Mouse (Mus musculus) G1E (cell line): ENCODE measurements around the gene Evl. TPM values are rescaled to one million over a fixed set of nuclear protein-coding genes. Genes with fewer than 3 reads are reported as not detected.
A peak's percentile ranks its signal among the peaks of the same experiment; 100 is the strongest.

ENCODE experiments used
- ATAC-seq: 2 replicates; pipeline ENCODE4 v1.8.0; 2016; ENCODE audit warnings: mild to moderate bottlenecking; ENCODE audit not compliant: insufficient number of reproducible peaks, poor library complexity, low FRiP score, severe bottlenecking; ENCODE audit errors: extremely low read depth
- DNase-seq: peaks from one replicate; pipeline ENCODE4 v3.0.0; 2012; ENCODE audit warnings: low spot score
- H3K27me3 ChIP-seq: 2 replicates; pipeline ENCODE4 v1.6.1; 2012; ENCODE audit warnings: mild to moderate bottlenecking, low read length, inconsistent platforms; ENCODE audit not compliant: insufficient read depth
- H3K36me3 ChIP-seq: replicated peaks from 2 replicates; pipeline ENCODE3; 2012; ENCODE audit warnings: mild to moderate bottlenecking, inconsistent platforms
- H3K4me1 ChIP-seq: 2 replicates; pipeline ENCODE4 v1.6.1; 2012; ENCODE audit warnings: low read depth, low read length, inconsistent platforms, mixed read lengths; ENCODE audit not compliant: insufficient read depth
- H3K4me3 ChIP-seq: 2 replicates; pipeline ENCODE4 v1.5.1; 2012; ENCODE audit warnings: low read depth, mild to moderate bottlenecking, inconsistent platforms, low read length, moderate library complexity, mixed read lengths
- H3K9me3 ChIP-seq: replicated peaks from 2 replicates; pipeline ENCODE4 v1.6.1; 2012; ENCODE audit warnings: inconsistent platforms
- CTCF ChIP-seq: IDR thresholded peaks from 2 replicates; pipeline ENCODE4 v1.5.1; 2012; ENCODE audit warnings: low read depth, low read length, inconsistent platforms, mixed read lengths
- GATA1 ChIP-seq: IDR thresholded peaks from 2 replicates; pipeline ENCODE4 v1.6.1; 2012; ENCODE audit warnings: borderline replicate concordance, low read length, inconsistent platforms, mixed read lengths
- GATA2 ChIP-seq: IDR thresholded peaks from 2 replicates; pipeline ENCODE4 v1.6.1; 2012; ENCODE audit warnings: low read depth, low read length, inconsistent platforms, borderline replicate concordance
- POLR2AphosphoS5 ChIP-seq: IDR thresholded peaks from 2 replicates; pipeline ENCODE4 v1.6.1; 2012; ENCODE audit warnings: low read depth, low read length, inconsistent platforms; ENCODE audit not compliant: insufficient replicate concordance
- TAL1 ChIP-seq: conservative IDR thresholded peaks from 2 replicates; pipeline ENCODE4 v1.6.1; 2012; ENCODE audit warnings: low read depth, low read length, inconsistent platforms, mixed read lengths
- polyA plus RNA-seq: library from polyadenylated mRNA; stranded (reverse); fragments of >175 nt; gene quantifications from 2 replicates; pipeline ENCODE4 v1.2.3, GENCODE M21; 2012
- total RNA-seq, 2 experiments: library from RNA; stranded (forward) in 1 of 2; stranded (reverse) in 1 of 2; fragments of 200-1000 nt in 1 of 2; fragments of >200 nt in 1 of 2; fragmentation: Nextera tagmentation in 1 of 2; gene quantifications; 2 replicates each; pipeline ENCODE4 v1.2.3; 2014 to 2017

Gene Evl
- total and polyA plus RNA-seq, 3 experiments, result not detected

GRCm38 (mm10) chr12:108519374-108519773, 35.1 kb upstream of the Evl start:
- peaks cover 68% of the 10 kb centered on the region for H3K9me3 ChIP-seq
- H3K27me3 ChIP-seq, result no peaks in the 10 kb centered on the region; the same call in 1 of the 2 replicates
- H3K4me1 ChIP-seq, result no peaks in the 10 kb centered on the region
- H3K4me3 ChIP-seq, result no peak overlapping the region
- H3K36me3 ChIP-seq, result no peaks in the 10 kb centered on the region
- DNase-seq, result no peak
- ATAC-seq, result no peak
- no peak for TF ChIP-seq POLR2AphosphoS5
- TF ChIP-seq TAL1, result no peak
- no peak for TF ChIP-seq GATA1
- TF ChIP-seq CTCF, result no peak
- TF ChIP-seq GATA2, result no peak

- Histone ChIP-seq H3K4me1 (no peaks in the 10 kb centered on the region), H3K9me3 (peaks cover 75% of the 10 kb centered on the region), H3K36me3 (no peaks in the 10 kb centered on the region), H3K27me3 (no peaks in the 10 kb centered on the region; the same call in 1 of the 2 replicates), H3K4me3 (no peak overlapping the region)
- DNase-seq (no peak), ATAC-seq (no peak)
- TF ChIP-seq CTCF (0 out of 2 replicates have a peak, but pooled peaks have one; percentile 7), POLR2AphosphoS5 (no peak)
Measured at GRCm38 (mm10) chr12:108529214-108529613, 25.3 kb upstream of the Evl start.

DNA sequence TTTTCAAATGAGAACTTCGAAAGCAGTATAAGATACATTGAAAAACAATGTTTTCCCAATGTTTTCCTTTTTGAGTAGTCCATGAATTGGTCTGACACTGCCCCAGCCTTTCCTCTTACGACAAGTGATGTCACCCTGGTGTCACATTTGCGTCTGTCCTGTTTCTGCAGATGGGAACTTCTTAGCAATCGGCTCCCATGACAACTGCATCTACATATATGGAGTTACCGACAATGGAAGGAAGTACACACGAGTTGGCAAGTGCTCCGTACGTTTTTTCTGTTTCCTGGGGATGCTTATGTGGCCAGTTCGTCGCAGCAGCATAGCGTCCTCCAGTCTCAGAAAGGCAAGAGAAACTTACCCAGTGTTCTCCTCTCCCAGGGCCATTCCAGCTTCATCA, 20.0 kb upstream of the Evl start:
- Histone ChIP-seq H3K4me1 (no peaks in the 10 kb centered on the region), H3K36me3 (no peaks in the 10 kb centered on the region), H3K4me3 (no peak overlapping the region), H3K27me3 (no peaks in the 10 kb centered on the region), H3K9me3 (peaks cover 88% of the 10 kb centered on the region)
- no peak for DNase-seq
- TF ChIP-seq POLR2AphosphoS5 (no peak), GATA2 (no peak), GATA1 (no peak), TAL1 (no peak), CTCF (no peak)
- no peak for ATAC-seq

DNA sequence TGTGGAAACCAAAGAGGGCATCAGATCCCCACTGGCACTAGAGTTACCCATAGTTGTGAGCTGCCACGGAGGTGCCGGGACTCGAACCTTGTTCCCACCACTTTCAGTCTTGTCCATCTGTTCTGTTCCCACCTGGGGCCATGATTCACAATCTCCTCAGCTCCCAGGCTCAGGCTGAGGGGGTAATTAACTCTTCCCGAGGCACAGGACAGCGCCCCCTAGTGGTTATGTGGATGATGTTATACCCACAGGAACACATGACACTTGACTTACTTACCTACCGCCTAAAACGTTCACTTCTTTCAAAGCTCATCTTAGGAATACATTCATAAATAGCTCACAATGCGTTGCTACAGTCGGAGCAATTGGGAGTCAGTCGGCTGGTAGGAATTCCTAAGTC, 18.1 kb upstream of the Evl start:
- TF ChIP-seq TAL1 (no peak), POLR2AphosphoS5 (no peak), CTCF (no peak), GATA1 (no peak), GATA2 (no peak)
- Histone ChIP-seq H3K36me3 (no peaks in the 10 kb centered on the region), H3K27me3 (no peaks in the 10 kb centered on the region), H3K4me1 (no peaks in the 10 kb centered on the region), H3K9me3 (peaks cover 82% of the 10 kb centered on the region), H3K4me3 (no peak overlapping the region)
- no peak for ATAC-seq
- no peak for DNase-seq

GRCm38 (mm10) chr12:108541088-108541487, 13.4 kb upstream of the Evl start:
- Histone ChIP-seq H3K36me3 (no peaks in the 10 kb centered on the region), H3K4me1 (no peaks in the 10 kb centered on the region), H3K27me3 (no peaks in the 10 kb centered on the region), H3K4me3 (no peak overlapping the region), H3K9me3 (peaks cover 87% of the 10 kb centered on the region)
- peak; percentile 10 for DNase-seq
- ATAC-seq, result 0 out of 2 replicates have a peak, but pooled peaks have one; percentile 17
- TF ChIP-seq GATA1, result no peak
- no peak for TF ChIP-seq POLR2AphosphoS5
- TF ChIP-seq CTCF, result peak; percentile 47

DNA sequence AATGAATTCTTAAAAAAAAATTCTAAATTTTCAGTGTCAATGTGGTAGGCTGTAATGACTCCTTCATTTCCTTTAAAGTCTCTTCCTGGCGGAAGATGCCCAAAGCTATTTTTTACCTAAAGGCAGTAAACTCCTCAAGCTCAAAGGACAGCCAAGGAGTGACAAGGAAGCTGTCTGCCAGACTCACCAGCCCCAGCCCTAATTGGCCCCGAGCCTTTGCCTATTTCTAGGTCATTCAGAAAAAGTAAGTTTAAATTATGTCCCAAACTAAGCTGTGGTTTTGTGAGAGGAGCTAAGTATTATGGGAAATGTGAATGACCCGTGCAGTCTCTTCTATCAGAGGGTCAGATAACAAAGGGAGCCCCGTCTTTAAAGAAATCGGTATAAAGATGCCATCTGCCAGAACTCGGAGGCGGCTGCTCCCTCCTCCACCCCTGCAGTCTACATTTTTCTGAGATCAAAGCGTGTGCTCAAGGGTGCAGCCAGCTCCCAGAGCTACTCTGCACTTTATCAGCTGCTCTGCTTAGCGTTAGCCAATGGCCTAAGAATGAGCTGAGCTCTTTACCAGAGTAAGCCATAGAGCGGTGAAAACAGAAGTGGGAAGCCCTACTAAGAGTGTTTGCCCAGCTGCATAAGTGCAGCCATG, 7.9 kb upstream of the Evl start:
- H3K27me3 ChIP-seq, result no peaks in the 10 kb centered on the region
- DNase-seq (no peak), ATAC-seq (no peak)
- H3K9me3 ChIP-seq, result peaks cover 80% of the 10 kb centered on the region
- no peak overlapping the region for H3K4me3 ChIP-seq
- no peaks in the 10 kb centered on the region for H3K36me3 ChIP-seq
- H3K4me1 ChIP-seq, result no peaks in the 10 kb centered on the region
- TF ChIP-seq POLR2AphosphoS5 (no peak), TAL1 (no peak), GATA2 (no peak), GATA1 (no peak), CTCF (no peak)
